Mouse (Mus musculus): ENCODE measurements at regions not wholly inside any gene's neighbourhood (a gene's known extent, or its start where the extent isn't known, plus 50 kb on each side); places are given as distances from the start of the nearest gene placed in this dataset.

DNA sequence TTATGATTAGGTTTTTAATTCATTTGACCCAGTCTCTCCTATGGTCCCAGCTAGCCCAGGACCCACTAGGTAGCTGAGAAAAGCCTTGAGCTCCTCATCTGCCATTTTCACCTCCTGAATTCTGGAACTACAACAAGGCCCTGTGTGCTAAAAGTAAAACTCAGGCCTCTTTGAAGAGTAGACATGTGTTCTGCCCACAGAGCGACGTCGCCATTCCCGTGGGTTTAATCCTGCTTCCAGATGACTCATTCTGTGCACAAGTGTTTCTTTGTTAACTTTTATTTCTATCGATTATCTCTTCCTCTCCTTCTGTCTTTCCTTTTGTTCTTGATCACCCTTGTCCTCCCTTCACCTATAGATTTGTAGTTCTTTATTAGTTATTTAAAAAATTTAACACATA lies 1046.7 kb upstream of the Apob start:
- Histone ChIP-seq H3K27me3 (ENCODE audit: control insufficient read depth, insufficient read depth, low read length) (no peaks in the 10 kb centered on the region), H3K4me1 (ENCODE audit: control insufficient read depth, insufficient read depth, low read length) (no peaks in the 10 kb centered on the region), H3K9ac (replicated peaks; ENCODE audit: low read depth, low read length) (no peak overlapping the region), H3K4me2 (ENCODE audit: low read depth, low read length) (no peak overlapping the region), H3K36me3 (ENCODE audit: control insufficient read depth, insufficient read depth, low read length) (no peaks in the 10 kb centered on the region), H3K9me3 (ENCODE audit: control insufficient read depth, low read length) (no peaks in the 10 kb centered on the region), H3K4me3 (ENCODE audit: low read depth, low read length) (no peak overlapping the region), H3K27ac (ENCODE audit: low read depth, low read length) (no peak overlapping the region)
- no peak for ATAC-seq (ENCODE audit: low read depth)
- WGBS: 73% methylated on average over 5 of the region's 5 CpGs

DNA sequence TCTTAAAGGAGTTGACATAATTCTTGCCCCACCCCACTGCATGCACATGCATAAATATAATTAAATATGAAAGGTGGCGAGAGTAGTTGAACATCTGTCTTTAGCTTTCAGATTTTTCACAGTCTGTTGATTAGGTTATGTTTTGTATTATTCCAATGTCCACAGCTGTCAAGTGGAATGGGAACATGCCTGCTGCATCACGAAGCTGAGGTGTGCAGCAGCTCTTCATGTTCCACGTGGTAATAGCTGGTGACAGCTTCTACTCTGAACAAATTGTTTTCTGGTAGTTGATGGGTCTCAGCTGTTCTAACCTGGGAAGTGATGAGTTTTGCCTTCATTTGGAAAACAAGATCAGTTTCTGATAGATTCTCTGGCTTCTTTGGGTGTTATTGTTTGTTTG lies 1020.8 kb upstream of the Apob start:
- no peak overlapping the region for H3K9ac ChIP-seq (replicated peaks; ENCODE audit: low read depth, low read length)
- H3K27ac ChIP-seq (ENCODE audit: low read depth, low read length): no peak overlapping the region
- H3K9me3 ChIP-seq (ENCODE audit: control insufficient read depth, low read length): no peaks in the 10 kb centered on the region
- ATAC-seq (ENCODE audit: low read depth): no peak
- H3K4me2 ChIP-seq (ENCODE audit: low read depth, low read length): no peak overlapping the region
- H3K4me1 ChIP-seq (ENCODE audit: control insufficient read depth, insufficient read depth, low read length): no peaks in the 10 kb centered on the region
- WGBS: 73% methylated on average over 3 of the region's 3 CpGs
- H3K36me3 ChIP-seq (ENCODE audit: control insufficient read depth, insufficient read depth, low read length): no peaks in the 10 kb centered on the region
- H3K4me3 ChIP-seq (ENCODE audit: low read depth, low read length): no peak overlapping the region
- no peaks in the 10 kb centered on the region for H3K27me3 ChIP-seq (ENCODE audit: control insufficient read depth, insufficient read depth, low read length)

DNA sequence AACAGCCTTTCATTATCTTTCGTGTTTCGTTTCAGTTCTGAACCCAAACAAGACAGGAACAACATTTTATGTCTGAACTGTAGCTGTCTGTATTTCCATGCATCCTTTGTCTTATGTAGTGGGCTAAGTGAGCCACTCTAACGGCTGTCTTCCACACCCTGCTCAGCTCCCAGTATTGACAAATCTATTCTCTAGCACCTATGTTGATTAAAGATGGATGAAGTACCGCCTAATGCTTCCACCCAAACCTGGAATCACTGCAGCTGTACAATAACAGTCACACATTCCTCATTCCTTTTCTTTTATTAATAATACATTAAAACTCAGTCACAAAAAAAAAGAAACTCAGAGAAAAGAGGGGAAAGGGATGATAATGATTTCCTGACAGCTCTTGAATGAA lies 992.8 kb upstream of the Apob start:
- ATAC-seq (ENCODE audit: low read depth): no peak
- H3K27ac ChIP-seq (ENCODE audit: low read depth, low read length): no peak overlapping the region
- H3K4me2 ChIP-seq (ENCODE audit: low read depth, low read length): no peak overlapping the region
- H3K4me1 ChIP-seq (ENCODE audit: control insufficient read depth, insufficient read depth, low read length): no peaks in the 10 kb centered on the region
- no peak overlapping the region for H3K9ac ChIP-seq (replicated peaks; ENCODE audit: low read depth, low read length)
- no peaks in the 10 kb centered on the region for H3K9me3 ChIP-seq (ENCODE audit: control insufficient read depth, low read length)
- no peak overlapping the region for H3K4me3 ChIP-seq (ENCODE audit: low read depth, low read length)
- 86% methylated on average over 4 of the region's 4 CpGs for WGBS
- no peaks in the 10 kb centered on the region for H3K27me3 ChIP-seq (ENCODE audit: control insufficient read depth, insufficient read depth, low read length)
- H3K36me3 ChIP-seq (ENCODE audit: control insufficient read depth, insufficient read depth, low read length): no peaks in the 10 kb centered on the region

DNA sequence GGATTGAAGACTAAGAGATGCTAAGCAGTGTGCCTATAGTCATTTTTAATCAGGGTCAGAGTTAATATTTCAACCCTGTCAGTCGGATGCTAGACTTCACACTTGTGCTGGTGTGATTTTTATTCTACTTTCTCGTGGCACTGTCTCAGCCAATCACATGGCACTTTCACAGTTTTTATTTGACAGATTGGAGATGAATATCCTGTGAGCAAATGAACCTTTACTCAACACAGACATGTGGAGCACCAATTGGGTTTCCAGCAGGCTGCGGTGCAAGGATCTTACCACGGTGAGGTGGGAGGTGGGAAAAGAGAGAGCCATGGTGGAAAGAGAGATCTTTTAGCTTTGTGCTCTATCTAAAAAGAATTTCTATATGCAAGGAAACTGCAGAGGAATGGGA lies 949.0 kb upstream of the Apob start:
- no peaks in the 10 kb centered on the region for H3K27me3 ChIP-seq (ENCODE audit: control insufficient read depth, insufficient read depth, low read length)
- WGBS: 82% methylated on average over 4 of the region's 4 CpGs
- no peaks in the 10 kb centered on the region for H3K36me3 ChIP-seq (ENCODE audit: control insufficient read depth, insufficient read depth, low read length)
- no peaks in the 10 kb centered on the region for H3K4me1 ChIP-seq (ENCODE audit: control insufficient read depth, insufficient read depth, low read length)
- no peak overlapping the region for H3K27ac ChIP-seq (ENCODE audit: low read depth, low read length)
- H3K9me3 ChIP-seq (ENCODE audit: control insufficient read depth, low read length): no peaks in the 10 kb centered on the region
- H3K4me2 ChIP-seq (ENCODE audit: low read depth, low read length): no peak overlapping the region
- H3K4me3 ChIP-seq (ENCODE audit: low read depth, low read length): no peak overlapping the region
- ATAC-seq (ENCODE audit: low read depth): no peak
- H3K9ac ChIP-seq (replicated peaks; ENCODE audit: low read depth, low read length): no peak overlapping the region

DNA sequence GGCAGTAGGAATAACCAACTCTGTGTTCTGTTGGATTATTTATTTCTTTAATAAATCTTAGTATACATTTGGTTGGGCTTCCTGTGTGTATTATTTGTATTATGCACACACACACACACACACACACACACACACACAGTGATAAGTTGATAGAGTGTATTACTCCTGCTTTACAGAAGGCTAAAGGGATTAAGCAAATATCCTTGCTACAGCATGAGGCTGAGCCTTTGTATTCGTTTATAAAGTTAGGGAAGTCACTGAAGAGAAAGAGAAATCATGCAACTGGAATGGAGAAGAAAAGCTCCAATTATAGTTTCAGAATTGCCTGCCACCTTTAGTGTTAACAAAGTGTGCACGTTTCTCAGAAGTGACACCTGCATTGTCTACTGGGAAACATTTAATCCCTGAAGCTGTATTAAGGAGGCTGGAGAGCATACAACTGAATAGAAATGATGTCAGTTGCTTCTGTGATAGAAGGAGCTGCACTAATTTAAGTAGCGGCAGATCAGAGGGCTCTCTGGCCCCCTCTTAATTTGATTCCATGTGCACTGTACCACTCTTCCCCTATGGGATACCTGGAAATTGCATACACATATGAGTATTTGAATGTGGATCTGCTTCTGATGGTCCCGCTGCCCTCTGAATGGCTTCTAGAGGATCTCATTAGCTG lies 947.9 kb upstream of the Apob start:
- ATAC-seq (ENCODE audit: low read depth): no peak
- H3K9me3 ChIP-seq (ENCODE audit: control insufficient read depth, low read length): no peaks in the 10 kb centered on the region
- 49% methylated on average over 4 of the region's 4 CpGs for WGBS
- no peak overlapping the region for H3K27ac ChIP-seq (ENCODE audit: low read depth, low read length)
- no peaks in the 10 kb centered on the region for H3K4me1 ChIP-seq (ENCODE audit: control insufficient read depth, insufficient read depth, low read length)
- no peaks in the 10 kb centered on the region for H3K36me3 ChIP-seq (ENCODE audit: control insufficient read depth, insufficient read depth, low read length)
- H3K4me2 ChIP-seq (ENCODE audit: low read depth, low read length): no peak overlapping the region
- H3K4me3 ChIP-seq (ENCODE audit: low read depth, low read length): no peak overlapping the region
- H3K27me3 ChIP-seq (ENCODE audit: control insufficient read depth, insufficient read depth, low read length): no peaks in the 10 kb centered on the region
- no peak overlapping the region for H3K9ac ChIP-seq (replicated peaks; ENCODE audit: low read depth, low read length)

DNA sequence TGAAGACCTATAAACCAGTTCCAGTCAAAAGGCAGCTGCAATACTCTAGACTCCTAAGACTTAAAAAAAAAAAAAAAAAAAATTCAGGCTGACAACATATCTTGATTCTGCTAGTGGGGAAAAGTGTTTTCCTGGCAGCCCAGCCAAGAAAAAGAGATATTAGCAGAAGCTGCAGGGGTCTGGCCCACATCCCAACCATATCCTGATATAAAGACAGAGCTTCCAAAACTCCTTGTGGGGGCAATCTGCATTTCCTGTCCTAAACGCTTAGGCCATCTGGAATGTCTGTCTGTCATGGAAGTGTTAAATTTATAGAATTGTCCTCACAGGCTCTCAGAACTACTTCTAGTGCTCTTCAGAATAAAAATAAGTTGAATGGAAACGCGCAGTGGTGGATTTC lies 926.7 kb upstream of the Apob start:
- Histone ChIP-seq H3K36me3 (ENCODE audit: control insufficient read depth, insufficient read depth, low read length) (no peaks in the 10 kb centered on the region), H3K9ac (replicated peaks; ENCODE audit: low read depth, low read length) (no peak overlapping the region), H3K4me3 (ENCODE audit: low read depth, low read length) (no peak overlapping the region), H3K27ac (ENCODE audit: low read depth, low read length) (no peak overlapping the region), H3K4me2 (ENCODE audit: low read depth, low read length) (no peak overlapping the region), H3K27me3 (ENCODE audit: control insufficient read depth, insufficient read depth, low read length) (no peaks in the 10 kb centered on the region), H3K4me1 (ENCODE audit: control insufficient read depth, insufficient read depth, low read length) (no peaks in the 10 kb centered on the region), H3K9me3 (ENCODE audit: control insufficient read depth, low read length) (no peaks in the 10 kb centered on the region)
- ATAC-seq (ENCODE audit: low read depth): no peak
- 74% methylated on average over 3 of the region's 3 CpGs for WGBS

DNA sequence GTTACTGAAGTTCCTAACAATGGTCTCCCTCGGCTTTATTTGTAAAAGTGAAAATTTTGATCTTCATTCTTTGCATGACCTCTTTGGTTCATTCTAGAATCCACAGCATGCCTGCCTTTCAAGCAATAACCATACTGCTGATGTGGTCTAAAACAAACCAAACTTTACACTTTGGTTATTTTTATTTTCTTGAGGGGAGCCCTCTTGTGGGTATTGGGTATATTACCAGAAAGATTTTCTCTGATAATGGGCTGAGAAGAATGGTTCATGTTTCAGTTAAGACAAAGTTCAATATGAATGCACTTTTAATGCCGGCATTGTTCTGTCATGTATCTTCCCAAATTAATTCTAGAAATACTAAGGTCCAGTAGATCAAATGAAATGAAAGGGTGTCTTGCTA lies 922.9 kb upstream of the Apob start:
- Histone ChIP-seq H3K9me3 (ENCODE audit: control insufficient read depth, low read length) (no peaks in the 10 kb centered on the region), H3K27me3 (ENCODE audit: control insufficient read depth, insufficient read depth, low read length) (no peaks in the 10 kb centered on the region), H3K4me2 (ENCODE audit: low read depth, low read length) (no peak overlapping the region), H3K4me1 (ENCODE audit: control insufficient read depth, insufficient read depth, low read length) (no peaks in the 10 kb centered on the region), H3K4me3 (ENCODE audit: low read depth, low read length) (no peak overlapping the region), H3K27ac (ENCODE audit: low read depth, low read length) (no peak overlapping the region), H3K36me3 (ENCODE audit: control insufficient read depth, insufficient read depth, low read length) (no peaks in the 10 kb centered on the region), H3K9ac (replicated peaks; ENCODE audit: low read depth, low read length) (no peak overlapping the region)
- ATAC-seq (ENCODE audit: low read depth): no peak
- WGBS: 86% methylated on average over 2 of the region's 2 CpGs

DNA sequence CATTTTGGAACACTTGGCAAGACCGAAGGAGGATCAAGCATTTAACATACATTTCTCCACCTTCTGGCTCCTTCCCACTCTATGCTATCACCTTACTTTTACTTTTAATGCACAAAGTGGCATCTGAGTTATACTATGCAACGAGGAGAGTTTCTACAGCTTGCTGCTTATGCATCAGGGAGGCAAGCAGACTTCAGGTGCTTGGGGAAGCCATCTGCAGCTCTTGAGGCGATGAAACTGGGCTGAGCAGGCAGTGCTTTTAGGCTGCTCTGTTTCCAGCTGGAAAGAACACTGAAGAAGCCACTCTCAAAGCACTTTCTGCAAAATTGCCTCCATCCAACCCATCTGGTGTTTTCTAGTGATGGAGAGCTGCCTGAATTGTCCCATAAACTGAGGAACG lies 882.9 kb upstream of the Apob start:
- no peaks in the 10 kb centered on the region for H3K36me3 ChIP-seq (ENCODE audit: control insufficient read depth, insufficient read depth, low read length)
- no peak overlapping the region for H3K27ac ChIP-seq (ENCODE audit: low read depth, low read length)
- 75% methylated on average over 4 of the region's 4 CpGs for WGBS
- H3K9me3 ChIP-seq (ENCODE audit: control insufficient read depth, low read length): no peaks in the 10 kb centered on the region
- H3K4me2 ChIP-seq (ENCODE audit: low read depth, low read length): no peak overlapping the region
- no peak overlapping the region for H3K9ac ChIP-seq (replicated peaks; ENCODE audit: low read depth, low read length)
- H3K27me3 ChIP-seq (ENCODE audit: control insufficient read depth, insufficient read depth, low read length): no peaks in the 10 kb centered on the region
- H3K4me3 ChIP-seq (ENCODE audit: low read depth, low read length): no peak overlapping the region
- no peaks in the 10 kb centered on the region for H3K4me1 ChIP-seq (ENCODE audit: control insufficient read depth, insufficient read depth, low read length)
- no peak for ATAC-seq (ENCODE audit: low read depth)

DNA sequence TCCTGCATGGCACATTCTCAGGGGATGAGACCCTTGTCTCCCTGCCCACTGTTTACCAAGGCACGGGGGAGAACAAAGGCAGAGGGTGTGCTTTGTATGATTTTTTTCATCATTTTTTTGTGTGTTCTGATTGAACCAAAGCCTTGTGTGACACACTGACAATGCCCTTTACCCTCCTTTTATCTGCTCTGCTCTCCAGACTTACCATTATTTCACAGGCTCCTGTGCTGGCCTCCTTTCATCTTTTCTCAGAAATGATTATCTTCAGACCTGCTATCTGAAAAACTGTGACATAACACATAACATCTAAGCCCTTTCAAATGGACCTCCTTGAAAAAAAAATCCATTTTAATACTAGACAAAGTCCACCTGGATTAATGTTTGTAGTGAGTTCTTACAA lies 882.0 kb upstream of the Apob start:
- Histone ChIP-seq H3K9me3 (ENCODE audit: control insufficient read depth, low read length) (no peaks in the 10 kb centered on the region), H3K4me2 (ENCODE audit: low read depth, low read length) (no peak overlapping the region), H3K4me1 (ENCODE audit: control insufficient read depth, insufficient read depth, low read length) (no peaks in the 10 kb centered on the region), H3K27me3 (ENCODE audit: control insufficient read depth, insufficient read depth, low read length) (no peaks in the 10 kb centered on the region), H3K27ac (ENCODE audit: low read depth, low read length) (no peak overlapping the region), H3K36me3 (ENCODE audit: control insufficient read depth, insufficient read depth, low read length) (no peaks in the 10 kb centered on the region), H3K9ac (replicated peaks; ENCODE audit: low read depth, low read length) (no peak overlapping the region), H3K4me3 (ENCODE audit: low read depth, low read length) (no peak overlapping the region)
- 61% methylated on average over 1 of the region's 1 CpGs for WGBS
- no peak for ATAC-seq (ENCODE audit: low read depth)

All from neural tube, embryonic 14.5 days (tissue).